8 mouse cellular contexts compared by ENCODE assay signal in genomic region chr1:154118374-154119004, GRCm38 (mm10).
A peak's percentile ranks its signal among the peaks of the same experiment; 100 is the strongest.
DNase-seq lines count a peak whose midpoint lies in the region; ATAC-seq and TF ChIP-seq lines count a peak whose summit lies in the region.

No protein-coding gene starts in this region.

- H3K9me3 ChIP-seq in liver, embryonic 11.5 days (ENCODE audit: control insufficient read depth, low read length) = no peaks in the 10 kb centered on the region

- TF ChIP-seq POLR2A in heart, adult 2 months (IDR thresholded peaks at IDR 0.05; ENCODE audit: insufficient read depth, low read depth, low read length) = no peak
- TF ChIP-seq POLR2A in kidney, adult 2 months (IDR thresholded peaks at IDR 0.05; ENCODE audit: low read depth, low read length) = no peak

- ATAC-seq in liver, embryonic 11.5 days (replicated peaks; ENCODE audit: low FRiP score) = peak; percentile 56

- TF ChIP-seq CTCF in heart, adult 2 months (IDR thresholded peaks at IDR 0.05) = peak; percentile 94
- peak; percentile 96 for TF ChIP-seq CTCF in kidney, adult 2 months (conservative IDR thresholded peaks at IDR 0.05; ENCODE audit: insufficient read depth, insufficient read length, low read depth, low read length)

- DNase-seq in 416B (ENCODE audit: low read depth) = peak; percentile 50
- peak; percentile 74 for DNase-seq in adrenal gland, adult 2 months
- peak; percentile 73 for DNase-seq in embryo, embryonic 11 days
- DNase-seq in heart, adult 2 months = peak; percentile 72 to 83
- peak; percentile 86 for DNase-seq in kidney, adult 2 months
- DNase-seq in liver, embryonic 11.5 days (ENCODE audit: low spot score) = peak; percentile 55
- peak; percentile 64 for DNase-seq in neural tube, embryonic 10.5 days (ENCODE audit: extremely low spot score, low spot score)
- DNase-seq in testis, postnatal 10 days (ENCODE audit: low spot score) = peak; percentile 90

- H3K79me2 ChIP-seq in heart, adult 2 months (replicated peaks; ENCODE audit: control insufficient read depth, insufficient read depth, low read length) = no peaks in the 10 kb centered on the region

- no peaks in the 10 kb centered on the region for H3K36me3 ChIP-seq in heart, adult 2 months (ENCODE audit: control insufficient read depth, insufficient read depth, low read length)
- H3K36me3 ChIP-seq in kidney, adult 2 months (ENCODE audit: control insufficient read depth, insufficient read depth, low read length) = no peaks in the 10 kb centered on the region
- no peaks in the 10 kb centered on the region for H3K36me3 ChIP-seq in liver, embryonic 11.5 days (ENCODE audit: control insufficient read depth, insufficient read depth, low read length)

- peaks cover 6% of the 10 kb centered on the region for H3K4me1 ChIP-seq in heart, adult 2 months (ENCODE audit: control insufficient read depth, insufficient read depth, low read length)
- peaks cover 23% of the 10 kb centered on the region for H3K4me1 ChIP-seq in kidney, adult 2 months (ENCODE audit: control insufficient read depth, insufficient read depth, low read length)
- H3K4me1 ChIP-seq in liver, embryonic 11.5 days (replicated peaks; ENCODE audit: control insufficient read depth, insufficient read depth, low read length) = peaks cover 9% of the 10 kb centered on the region

- H3K4me2 ChIP-seq in liver, embryonic 11.5 days = peak overlapping the region; percentile 57

- H3K9ac ChIP-seq in heart, adult 2 months (ENCODE audit: low read depth, low read length) = no peak overlapping the region
- no peak overlapping the region for H3K9ac ChIP-seq in liver, embryonic 11.5 days (ENCODE audit: low read depth, low read length)

- WGBS in heart, adult 2 months = 41% methylated on average over 10 of the region's 10 CpGs
- 33% methylated on average over 10 of the region's 10 CpGs for WGBS in kidney, adult 2 months
- whole genome bisulfite sequencing in liver, embryonic 11.5 days = 40% methylated on average over 10 of the region's 10 CpGs

- H3K27me3 ChIP-seq in heart, adult 2 months (ENCODE audit: control insufficient read depth, insufficient read depth, low read length) = no peaks in the 10 kb centered on the region
- no peaks in the 10 kb centered on the region for H3K27me3 ChIP-seq in kidney, adult 2 months (replicated peaks; ENCODE audit: control insufficient read depth, insufficient read depth, low read length)
- no peaks in the 10 kb centered on the region for H3K27me3 ChIP-seq in liver, embryonic 11.5 days (replicated peaks; ENCODE audit: control insufficient read depth, insufficient read depth, low read length)

- H3K27ac ChIP-seq in heart, adult 2 months = peak overlapping the region; percentile 66
- peak overlapping the region; percentile 94 for H3K27ac ChIP-seq in kidney, adult 2 months (ENCODE audit: insufficient read depth, low read depth, low read length)
- H3K27ac ChIP-seq in liver, embryonic 11.5 days (ENCODE audit: low read depth, low read length) = no peak overlapping the region

- intact Hi-C loops in heart, adult 2 months (cut with DNase I) = loop anchor here (1.0 to 2.0 kb wide), 4 partner anchors 42 to 223 kb away; no protein-coding TSS in a partner anchor

- TF ChIP-seq EP300 in heart, adult 2 months (IDR thresholded peaks at IDR 0.05; ENCODE audit: insufficient read depth, low read depth, low read length) = peak; percentile 90

- H3K4me3 ChIP-seq in heart, adult 2 months = no peak overlapping the region
- H3K4me3 ChIP-seq in kidney, adult 2 months (ENCODE audit: insufficient read depth, low read depth, low read length) = peak overlapping the region; percentile 26
- H3K4me3 ChIP-seq in liver, embryonic 11.5 days (ENCODE audit: low read depth, low read length) = no peak overlapping the region
